Mouse (Mus musculus) B cell, adult 62 days (primary cell): ENCODE measurements around the gene 4930595M18Rik. TPM values are rescaled to one million over a fixed set of nuclear protein-coding genes. Genes with fewer than 3 reads are reported as not detected.

Experiments
- total RNA-seq: library from RNA; stranded (reverse); gene quantifications from 4 replicates; pipeline ENCODE4 v1.2.4, GENCODE M21; 2023

4930595M18Rik gene
- not detected in 4 replicates for total RNA-seq

DNA sequence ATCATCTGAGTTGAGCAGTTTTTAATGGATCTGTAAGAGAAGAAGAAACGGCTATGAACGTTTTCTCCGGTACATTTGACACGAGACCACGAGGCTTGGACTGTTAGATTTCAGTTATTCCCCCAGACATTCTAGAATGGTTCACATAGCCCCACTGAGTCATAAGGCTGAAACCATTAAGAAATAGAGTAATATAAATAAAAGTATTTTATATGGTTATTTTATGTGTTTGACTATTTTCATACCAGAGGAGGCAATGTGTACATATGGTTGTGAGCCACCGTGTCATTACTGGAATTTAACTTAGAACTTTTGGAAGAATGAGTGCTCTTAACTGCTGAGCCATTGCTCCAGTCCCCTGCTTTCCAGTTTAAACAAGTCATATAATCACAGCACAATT is at the start of gene 4930595M18Rik:
Gene 4930595M18Rik, minus strand, starts transcription at position 101 of the 400 bp plus-strand sequence.

